Mouse (Mus musculus) G1E (cell line): ENCODE data around the gene Fmnl1.

Source experiments
- CTCF ChIP-seq: IDR thresholded peaks from 2 replicates; pipeline ENCODE4 v1.5.1; 2012; ENCODE audit warnings: low read depth, low read length, inconsistent platforms, mixed read lengths
- GATA1 ChIP-seq: IDR thresholded peaks from 2 replicates; pipeline ENCODE4 v1.6.1; 2012; ENCODE audit warnings: borderline replicate concordance, low read length, inconsistent platforms, mixed read lengths
- TAL1 ChIP-seq: conservative IDR thresholded peaks from 2 replicates; pipeline ENCODE4 v1.6.1; 2012; ENCODE audit warnings: low read depth, low read length, inconsistent platforms, mixed read lengths

GRCm38 (mm10) chr11:103174411-103174832 is 3.5 kb downstream of the Fmnl1 start:
- no peak for TF ChIP-seq TAL1
- no peak for TF ChIP-seq CTCF
- no peak for TF ChIP-seq GATA1
